Mouse (Mus musculus) embryonic facial prominence, embryonic 14.5 days (tissue): ENCODE results near the gene Mcf2l. TPM values are rescaled to one million over a fixed set of nuclear protein-coding genes. Genes with fewer than 3 reads are reported as not detected.

Source experiments
- ATAC-seq: fragments of 200-750 bp; cut with Nextera tagmentation; 2 replicates; pipeline ENCODE4 v1.8.0; 2017; ENCODE audit warnings: low read depth, moderate number of reproducible peaks, moderate TSS enrichment
- DNase-seq: peaks from one replicate; pipeline ENCODE4 v3.0.0-alpha.2; 2015; ENCODE audit warnings: low spot score
- H3K27ac ChIP-seq: fragments of 300-500 bp; sonication (generic); replicated peaks from 2 replicates; pipeline ENCODE4 v1.5.1; 2014; ENCODE audit warnings: low read depth, mild to moderate bottlenecking, low read length, moderate library complexity
- H3K27me3 ChIP-seq: fragments of 300-500 bp; sonication (generic); replicated peaks from 2 replicates; pipeline ENCODE4 v1.6.1; 2014; ENCODE audit warnings: low read length; ENCODE audit not compliant: control insufficient read depth, insufficient read depth
- H3K36me3 ChIP-seq: fragments of 300-500 bp; sonication (generic); 2 replicates; pipeline ENCODE4 v1.6.1; 2014; ENCODE audit warnings: low read length, mixed read lengths; ENCODE audit not compliant: control insufficient read depth, insufficient read depth
- H3K4me1 ChIP-seq: fragments of 300-500 bp; sonication (generic); 2 replicates; pipeline ENCODE4 v1.6.1; 2014; ENCODE audit warnings: antibody characterized with exemption, low read length; ENCODE audit not compliant: control insufficient read depth, insufficient read depth
- H3K4me2 ChIP-seq: fragments of 300-500 bp; sonication (generic); 2 replicates; pipeline ENCODE4 v1.6.1; 2014; ENCODE audit warnings: low read depth, mild to moderate bottlenecking, low read length, moderate library complexity, mixed read lengths
- H3K4me3 ChIP-seq: fragments of 300-500 bp; sonication (generic); 2 replicates; pipeline ENCODE4 v1.5.1; 2014; ENCODE audit warnings: low read depth, mild to moderate bottlenecking, low read length
- H3K9ac ChIP-seq: fragments of 300-500 bp; sonication (generic); 2 replicates; pipeline ENCODE4 v1.6.1; 2014; ENCODE audit warnings: low read depth, mild to moderate bottlenecking, low read length, moderate library complexity, mixed read lengths
- H3K9me3 ChIP-seq: fragments of 300-500 bp; sonication (generic); 2 replicates; pipeline ENCODE4 v1.6.1; 2016; ENCODE audit warnings: low read length; ENCODE audit not compliant: control insufficient read depth
- WGBS: fragments of 180-500 bp; shearing (Covaris S2); extraction: QIAGEN DNeasy Blood & Tissue Kit; methylation state at CpG from one replicate; pipeline ENCODE4 v1.1.7; 2014; 5-methylcytosine and 5-hydroxymethylcytosine counted together
- polyA plus RNA-seq: library from polyadenylated mRNA; unstranded; fragments of >200 nt; fragmentation: Nextera tagmentation; extraction: Ambion mirVana; gene quantifications from 2 replicates; pipeline ENCODE4 v1.2.1, GENCODE M21; 2014

Mcf2l gene
- polyA plus RNA-seq, 1 experiment from 2014 or later = 20.3 TPM

DNA sequence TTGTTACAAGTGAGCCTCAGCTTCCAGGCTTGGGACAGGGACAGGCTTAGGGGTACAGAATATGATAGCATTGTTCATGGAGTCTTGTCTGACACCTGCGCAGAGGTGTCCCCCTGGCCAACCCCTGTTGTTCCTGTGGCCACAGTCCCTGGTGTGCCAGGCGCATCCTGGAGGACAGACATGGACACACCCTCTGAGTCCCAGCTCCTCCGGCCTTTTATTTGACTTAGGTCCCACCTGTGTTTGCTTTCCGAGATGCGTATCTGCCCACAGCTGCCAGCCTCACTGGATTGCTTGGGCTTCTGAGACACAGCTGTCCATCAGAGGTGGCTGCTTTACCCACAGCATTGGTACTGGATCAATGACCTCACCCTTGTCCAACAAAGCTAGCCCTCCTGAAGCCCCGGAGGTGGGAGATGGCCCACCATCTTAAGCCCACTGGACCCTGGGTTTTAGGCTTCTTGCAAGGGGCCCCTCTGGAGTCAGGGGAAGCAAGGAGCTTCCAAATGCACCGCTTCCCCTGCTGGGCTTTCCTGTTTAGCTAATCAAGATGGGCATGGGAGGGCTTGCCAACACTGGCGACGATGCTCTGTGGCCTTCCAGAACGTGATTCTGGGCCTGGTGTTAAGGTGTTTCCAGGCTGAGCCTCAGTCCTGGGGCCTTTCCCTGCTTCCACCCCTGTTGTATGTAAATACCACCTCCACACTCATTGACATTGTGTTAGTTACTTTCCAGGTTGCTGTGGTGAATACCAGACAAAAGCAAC, 67.7 kb downstream of the Mcf2l start:
- Histone ChIP-seq H3K4me2 (no peak overlapping the region), H3K9ac (no peak overlapping the region; the same call in 1 of the 2 replicates), H3K27me3 (no peaks in the 10 kb centered on the region), H3K4me3 (no peak overlapping the region), H3K4me1 (no peaks in the 10 kb centered on the region), H3K9me3 (no peaks in the 10 kb centered on the region), H3K27ac (no peak overlapping the region), H3K36me3 (no peaks in the 10 kb centered on the region)
- ATAC-seq = no peak
- 79% methylated on average over 9 of the region's 10 CpGs for WGBS
- no peak for DNase-seq

DNA sequence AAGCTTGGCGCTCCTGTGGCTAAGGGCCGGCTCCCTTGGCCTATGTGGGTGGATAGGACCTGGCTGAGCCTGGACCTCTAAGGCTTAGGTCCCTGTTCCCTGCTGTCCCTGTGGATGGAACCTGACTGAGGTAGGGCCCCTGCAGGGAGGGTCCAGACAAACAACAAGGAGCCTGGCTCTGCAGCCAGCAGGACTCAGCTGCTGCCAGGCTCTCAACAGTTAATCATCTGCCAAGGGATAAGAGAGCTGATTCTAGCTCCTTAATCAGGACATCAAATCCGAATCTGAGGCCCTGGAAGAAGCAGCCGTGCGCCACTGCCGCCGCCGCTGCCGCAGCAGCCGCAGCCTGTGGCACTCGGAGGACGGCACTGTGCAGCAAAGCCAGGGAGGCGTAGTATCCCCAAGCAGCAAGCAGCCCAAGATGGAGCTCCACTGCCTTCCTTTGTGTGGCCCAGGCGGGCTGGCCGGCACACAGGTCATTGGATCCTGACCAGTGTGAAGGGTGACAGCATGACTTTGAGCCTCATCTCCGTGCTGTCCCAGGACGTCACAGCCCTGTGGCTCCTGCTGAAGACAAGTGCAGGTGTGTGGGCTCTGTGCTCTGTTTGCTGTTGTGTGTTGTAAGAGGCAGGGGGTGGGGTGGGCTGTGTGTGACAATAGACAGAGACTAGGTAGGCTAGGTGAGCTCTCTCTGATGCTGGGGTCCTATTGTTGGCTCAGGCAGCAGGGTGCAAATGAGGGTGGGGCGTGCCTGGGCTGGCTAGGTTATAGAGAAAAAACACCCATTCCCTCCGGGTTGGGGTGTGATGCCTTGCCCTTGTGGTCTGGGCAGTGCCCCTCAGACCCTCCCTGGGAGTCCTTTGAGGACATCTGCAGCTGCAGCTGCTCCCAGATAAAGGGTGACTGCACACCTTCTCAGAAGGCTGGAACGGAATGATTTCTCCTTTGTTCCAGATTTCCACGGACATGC, 74.3 kb downstream of the Mcf2l start:
- peak overlapping the region; percentile 67 for H3K9ac ChIP-seq
- H3K4me3 ChIP-seq = peak overlapping the region; percentile 45
- WGBS = 6% methylated on average over 20 of the region's 21 CpGs
- peak overlapping the region; percentile 78 for H3K27ac ChIP-seq
- ATAC-seq (peak; percentile 83), DNase-seq (peak; percentile 84)
- H3K36me3 ChIP-seq = no peaks in the 10 kb centered on the region
- peak overlapping the region; percentile 69 for H3K4me2 ChIP-seq
- peaks cover 18% of the 10 kb centered on the region for H3K4me1 ChIP-seq
- H3K9me3 ChIP-seq = no peaks in the 10 kb centered on the region
- no peaks in the 10 kb centered on the region for H3K27me3 ChIP-seq

DNA sequence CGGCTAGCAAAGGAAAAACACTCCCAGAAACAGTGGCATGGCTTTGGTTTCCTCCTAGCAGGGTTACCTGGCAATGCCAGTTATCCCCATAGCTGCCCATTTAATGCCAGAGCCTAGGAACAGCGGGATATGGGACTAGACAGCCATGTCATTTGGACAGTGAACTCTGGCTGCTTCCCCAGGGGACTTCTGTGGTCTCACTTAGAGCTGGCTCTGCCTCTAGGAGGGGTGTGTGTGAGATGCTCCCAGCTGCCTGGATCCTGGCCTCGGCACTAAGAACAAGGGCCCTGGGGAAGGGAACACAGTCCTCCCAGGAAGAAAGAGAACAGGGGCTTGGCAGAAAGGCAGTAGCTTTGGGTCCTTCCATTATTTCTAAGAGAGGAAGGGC, 75.0 kb downstream of the Mcf2l start:
- Histone ChIP-seq H3K9ac (peak overlapping the region; percentile 67), H3K9me3 (no peaks in the 10 kb centered on the region), H3K36me3 (no peaks in the 10 kb centered on the region), H3K4me2 (peak overlapping the region; percentile 69), H3K27ac (peak overlapping the region; percentile 78), H3K27me3 (no peaks in the 10 kb centered on the region), H3K4me1 (peaks cover 18% of the 10 kb centered on the region), H3K4me3 (peak overlapping the region; percentile 45)
- DNase-seq (peak; percentile 64), ATAC-seq (peak; percentile 56; the same call in 1 of the 2 replicates)
- WGBS = 6% methylated on average over 3 of the region's 3 CpGs

DNA sequence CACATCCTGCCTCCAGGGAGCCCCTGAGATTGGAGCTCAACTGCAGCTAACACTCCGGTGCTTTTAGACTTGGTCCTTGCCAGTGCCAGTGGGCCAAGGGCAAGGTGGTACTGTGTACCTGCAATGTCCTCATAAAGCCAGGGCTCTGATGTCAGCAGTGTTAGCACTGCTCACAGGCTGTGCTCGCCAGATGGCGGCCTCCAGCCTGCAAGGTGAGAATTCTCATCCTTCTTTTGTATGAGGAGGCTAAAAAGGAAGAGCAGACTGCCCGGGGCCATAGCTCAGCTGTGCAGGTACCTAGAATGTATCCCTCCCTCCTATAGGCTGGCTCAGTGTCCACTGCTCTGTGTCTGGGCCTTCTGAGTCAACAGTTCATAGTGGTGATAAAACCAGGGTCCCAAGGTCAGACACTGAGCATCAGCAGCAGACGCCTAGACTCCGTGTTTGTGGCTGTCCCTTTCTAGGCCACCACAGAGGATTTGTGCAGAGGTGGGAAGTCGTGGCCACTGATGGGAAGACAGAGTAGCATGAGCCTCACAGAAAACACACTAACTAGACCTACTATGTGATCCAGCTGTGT, 77.5 kb downstream of the Mcf2l start:
- no peak for ATAC-seq
- Histone ChIP-seq H3K4me1 (peaks cover 18% of the 10 kb centered on the region), H3K4me2 (no peak overlapping the region), H3K9me3 (no peaks in the 10 kb centered on the region), H3K27ac (no peak overlapping the region), H3K9ac (no peak overlapping the region), H3K4me3 (no peak overlapping the region), H3K27me3 (no peaks in the 10 kb centered on the region), H3K36me3 (no peaks in the 10 kb centered on the region)
- no peak for DNase-seq
- 76% methylated on average over 7 of the region's 7 CpGs for WGBS

DNA sequence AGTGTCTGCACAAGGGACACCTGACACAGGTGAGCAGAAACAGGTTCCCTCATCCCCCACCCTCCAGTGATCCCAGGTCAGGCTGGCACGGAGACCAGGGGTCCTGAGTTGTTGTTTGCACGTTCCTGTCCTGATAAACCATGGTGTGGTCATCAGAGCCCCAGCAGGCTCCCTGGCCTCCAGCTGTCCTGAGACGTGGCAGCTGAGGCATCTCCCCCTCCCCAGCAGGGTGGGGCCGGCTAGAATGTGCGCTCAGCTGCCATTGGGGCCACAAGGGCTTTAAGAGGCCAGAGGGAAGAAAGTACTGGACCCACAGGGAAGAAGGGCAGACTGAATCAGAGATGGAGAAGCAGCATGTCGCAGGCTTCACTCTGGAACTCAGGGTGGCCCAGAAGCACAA, 79.1 kb downstream of the Mcf2l start:
- DNase-seq = peak; percentile 25
- Histone ChIP-seq H3K4me2 (no peak overlapping the region), H3K9me3 (no peaks in the 10 kb centered on the region), H3K4me1 (peaks cover 16% of the 10 kb centered on the region), H3K9ac (no peak overlapping the region), H3K36me3 (no peaks in the 10 kb centered on the region), H3K27ac (no peak overlapping the region), H3K27me3 (no peaks in the 10 kb centered on the region), H3K4me3 (no peak overlapping the region)
- 50% methylated on average over 5 of the region's 6 CpGs for WGBS
- ATAC-seq = no peak

DNA sequence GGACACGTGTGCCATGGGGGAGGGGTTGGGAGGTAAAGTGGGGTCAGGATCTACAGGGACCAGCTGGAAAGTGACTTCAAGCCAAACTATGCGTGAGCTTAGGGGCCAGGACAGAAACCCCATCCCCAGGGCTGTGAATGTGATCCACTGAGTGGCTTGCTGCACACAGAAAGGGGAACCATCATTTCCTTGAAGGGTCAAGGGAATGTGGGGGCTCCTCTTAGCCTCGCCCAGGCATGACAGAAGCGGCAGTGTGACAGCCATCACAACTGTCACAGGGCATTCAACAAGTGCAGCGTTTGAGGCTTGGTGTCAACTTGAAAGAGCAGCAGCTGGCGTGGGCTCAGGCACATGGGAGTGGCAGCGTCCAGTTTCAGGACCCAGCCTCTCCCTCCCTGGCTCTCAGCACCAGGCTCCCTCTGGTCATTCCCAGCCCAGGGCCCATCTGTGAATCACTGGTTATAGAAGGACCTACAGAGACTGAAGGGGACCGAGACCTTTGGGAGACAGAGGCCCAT, 81.8 kb downstream of the Mcf2l start:
- no peak for ATAC-seq
- Histone ChIP-seq H3K4me2 (no peak overlapping the region), H3K9me3 (no peaks in the 10 kb centered on the region), H3K4me1 (no peaks in the 10 kb centered on the region), H3K27me3 (no peaks in the 10 kb centered on the region), H3K9ac (no peak overlapping the region), H3K27ac (no peak overlapping the region), H3K36me3 (no peaks in the 10 kb centered on the region), H3K4me3 (no peak overlapping the region)
- DNase-seq = peak; percentile 41
- WGBS = 71% methylated on average over 8 of the region's 8 CpGs

DNA sequence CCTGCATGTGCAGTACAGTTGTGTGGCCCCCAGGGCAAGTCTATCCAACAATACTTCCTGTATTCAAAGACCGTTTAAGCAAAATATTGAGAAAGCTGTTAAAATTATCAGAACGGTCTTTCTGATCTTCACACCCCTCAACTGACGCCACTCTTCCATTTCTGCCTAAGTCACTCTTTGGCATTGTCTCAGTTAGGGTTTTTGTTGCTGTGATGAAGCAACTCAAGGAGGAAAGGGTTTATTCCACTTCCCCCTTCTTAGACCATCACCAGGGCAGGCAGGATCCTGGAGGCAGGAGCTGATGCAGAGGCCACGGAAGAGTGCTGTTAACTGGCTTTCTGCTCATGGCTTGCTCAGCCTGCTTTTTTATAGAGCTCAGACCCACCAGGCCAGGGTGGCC, 82.3 kb downstream of the Mcf2l start:
- WGBS = 91% methylated on average over 4 of the region's 4 CpGs
- DNase-seq (no peak), ATAC-seq (no peak)
- H3K9me3 ChIP-seq = no peaks in the 10 kb centered on the region
- H3K36me3 ChIP-seq = no peaks in the 10 kb centered on the region
- H3K27ac ChIP-seq = no peak overlapping the region
- no peak overlapping the region for H3K4me3 ChIP-seq
- no peak overlapping the region for H3K9ac ChIP-seq
- H3K4me1 ChIP-seq = no peaks in the 10 kb centered on the region
- no peaks in the 10 kb centered on the region for H3K27me3 ChIP-seq
- H3K4me2 ChIP-seq = no peak overlapping the region

DNA sequence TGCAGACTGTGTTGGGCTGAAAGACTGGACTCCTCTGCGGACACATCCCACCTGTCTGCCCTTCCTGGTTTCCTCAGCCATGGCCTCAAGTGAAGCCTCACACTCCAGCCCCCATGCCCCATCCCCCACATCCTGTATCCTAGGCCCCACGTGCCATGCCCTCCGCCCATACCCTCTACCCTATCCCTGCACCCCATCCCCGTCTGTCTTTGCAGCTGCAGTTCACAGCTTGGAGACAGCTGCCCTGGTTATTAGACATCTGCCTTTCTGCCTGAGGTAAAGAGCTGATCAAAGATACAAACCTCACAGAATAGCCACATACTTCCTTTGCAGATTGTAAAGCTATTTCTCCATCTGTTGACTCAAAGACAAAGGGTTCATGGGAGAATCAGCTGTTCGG, 83.3 kb downstream of the Mcf2l start:
- Histone ChIP-seq H3K9me3 (no peaks in the 10 kb centered on the region), H3K4me3 (no peak overlapping the region), H3K9ac (no peak overlapping the region), H3K27me3 (no peaks in the 10 kb centered on the region), H3K4me1 (no peaks in the 10 kb centered on the region), H3K27ac (no peak overlapping the region), H3K36me3 (no peaks in the 10 kb centered on the region), H3K4me2 (no peak overlapping the region)
- 59% methylated on average over 5 of the region's 5 CpGs for WGBS
- ATAC-seq (0 out of 2 replicates have a peak, but pooled peaks have one; percentile 32), DNase-seq (peak; percentile 20)
